In the genomic region with DNA sequence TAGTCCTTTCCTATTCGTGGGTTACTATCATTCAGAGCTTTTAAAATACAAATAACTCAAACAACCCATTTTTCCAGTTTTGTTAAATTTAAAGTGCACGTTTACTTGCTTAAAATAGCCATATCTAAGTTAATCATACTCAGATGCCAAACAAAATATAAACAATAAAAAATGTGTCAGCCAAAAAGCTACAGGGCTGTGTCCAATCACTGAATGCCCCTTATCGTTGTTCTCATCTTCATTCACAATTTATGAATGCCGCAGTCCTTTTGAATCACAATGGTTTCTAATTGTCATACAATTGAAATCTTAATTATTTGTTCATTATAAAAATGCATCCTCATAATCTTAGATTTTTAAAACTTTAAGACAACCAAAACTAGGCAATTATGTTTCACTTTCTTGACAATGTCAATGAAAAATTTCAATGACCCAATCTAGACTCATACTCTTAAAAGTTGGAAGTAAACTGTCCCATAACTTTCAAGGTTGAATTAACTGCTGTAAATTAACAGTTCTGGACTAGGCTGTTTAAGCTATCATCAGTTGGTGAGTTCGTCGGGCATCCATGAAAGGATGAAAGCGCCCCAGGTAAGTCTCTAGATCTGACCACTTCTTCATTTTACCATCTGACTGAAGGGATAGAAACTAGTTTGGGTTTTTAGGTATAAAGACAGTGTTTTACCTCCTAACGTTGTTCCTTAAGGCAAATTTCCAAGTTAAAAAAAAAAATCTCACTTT, we compare ENCODE assay signal across 8 mouse cellular contexts.
DNase-seq lines count a peak whose midpoint lies in the region; ATAC-seq and TF ChIP-seq lines count a peak whose summit lies in the region.

No protein-coding gene starts in this region.

- no peak for ATAC-seq in lung, embryonic 14.5 days (ENCODE audit: insufficient read depth)
- no peak for ATAC-seq in forebrain, embryonic 12.5 days (ENCODE audit: low FRiP score)
- ATAC-seq in limb, embryonic 11.5 days (ENCODE audit: insufficient number of reproducible peaks, low FRiP score, low TSS enrichment, low read depth): no peak
- no peak for ATAC-seq in neural tube, embryonic 15.5 days (ENCODE audit: low FRiP score)

- peaks cover 15% of the 10 kb centered on the region for H3K4me1 ChIP-seq in lung, embryonic 14.5 days (ENCODE audit: insufficient read depth)
- H3K4me1 ChIP-seq in forebrain, embryonic 12.5 days: peaks cover 42% of the 10 kb centered on the region
- H3K4me1 ChIP-seq in limb, embryonic 11.5 days (ENCODE audit: control insufficient read depth, insufficient read depth, low read length): peaks cover 15% of the 10 kb centered on the region
- peaks cover 26% of the 10 kb centered on the region; the same call in 1 of the 2 replicates for H3K4me1 ChIP-seq in neural tube, embryonic 15.5 days

- H3K4me3 ChIP-seq in lung, embryonic 14.5 days (ENCODE audit: low read depth, low read length): peak overlapping the region; percentile 100
- H3K4me3 ChIP-seq in forebrain, embryonic 12.5 days (replicated peaks): peak overlapping the region; percentile 95
- peak overlapping the region; percentile 86 for H3K4me3 ChIP-seq in limb, embryonic 11.5 days (ENCODE audit: low read depth, low read length)
- H3K4me3 ChIP-seq in neural tube, embryonic 15.5 days (replicated peaks): peak overlapping the region; percentile 73

- peak; percentile 79 for DNase-seq in lung, embryonic 14.5 days
- DNase-seq in lung, postnatal 36 days: no peak
- DNase-seq in limb, embryonic 11.5 days (ENCODE audit: low spot score): peak; percentile 9
- no peak for DNase-seq in cerebellum, postnatal 25 days
- DNase-seq in cerebellum, adult 11 months: no peak
- no peak for DNase-seq in adrenal gland, adult 2 months

- 2% methylated on average over 8 of the region's 8 CpGs for whole genome bisulfite sequencing in lung, embryonic 14.5 days
- WGBS in forebrain, embryonic 12.5 days: 16% methylated on average over 8 of the region's 8 CpGs
- 34% methylated on average over 8 of the region's 8 CpGs for WGBS in limb, embryonic 11.5 days
- WGBS in neural tube, embryonic 15.5 days: 20% methylated on average over 8 of the region's 8 CpGs

- H3K9me3 ChIP-seq in lung, embryonic 14.5 days (ENCODE audit: low read depth, low read length): no peaks in the 10 kb centered on the region
- no peaks in the 10 kb centered on the region for H3K9me3 ChIP-seq in forebrain, embryonic 12.5 days
- H3K9me3 ChIP-seq in limb, embryonic 11.5 days (ENCODE audit: control insufficient read depth, low read length): no peaks in the 10 kb centered on the region
- H3K9me3 ChIP-seq in neural tube, embryonic 15.5 days (replicated peaks): no peaks in the 10 kb centered on the region

- peaks cover 14% of the 10 kb centered on the region for H3K36me3 ChIP-seq in lung, embryonic 14.5 days (ENCODE audit: insufficient read depth)
- peaks cover under 1% of the 10 kb centered on the region for H3K36me3 ChIP-seq in forebrain, embryonic 12.5 days (replicated peaks)
- H3K36me3 ChIP-seq in limb, embryonic 11.5 days (ENCODE audit: control insufficient read depth, insufficient read depth, low read length): no peaks in the 10 kb centered on the region
- H3K36me3 ChIP-seq in neural tube, embryonic 15.5 days: no peaks in the 10 kb centered on the region

- H3K4me2 ChIP-seq in lung, embryonic 14.5 days: peak overlapping the region; percentile 95
- H3K4me2 ChIP-seq in forebrain, embryonic 12.5 days: peak overlapping the region; percentile 95
- H3K4me2 ChIP-seq in limb, embryonic 11.5 days (ENCODE audit: low read depth, severe bottlenecking): peak overlapping the region; percentile 92
- peak overlapping the region; percentile 93 for H3K4me2 ChIP-seq in neural tube, embryonic 15.5 days

- no peak for TF ChIP-seq CTCF in lung, embryonic 14.5 days (IDR thresholded peaks at IDR 0.05; ENCODE audit: low read depth)

- peak overlapping the region; percentile 100 for H3K9ac ChIP-seq in lung, embryonic 14.5 days
- peak overlapping the region; percentile 97 for H3K9ac ChIP-seq in forebrain, embryonic 12.5 days
- H3K9ac ChIP-seq in limb, embryonic 11.5 days (ENCODE audit: low read length): peak overlapping the region; percentile 97
- peak overlapping the region; percentile 91 for H3K9ac ChIP-seq in neural tube, embryonic 15.5 days (replicated peaks)

- peak overlapping the region; percentile 100 for H3K27ac ChIP-seq in lung, embryonic 14.5 days (ENCODE audit: low read depth)
- peak overlapping the region; percentile 100 for H3K27ac ChIP-seq in forebrain, embryonic 12.5 days
- no peak overlapping the region for H3K27ac ChIP-seq in limb, embryonic 11.5 days (replicated peaks; ENCODE audit: low read depth, low read length)
- peak overlapping the region; percentile 98 for H3K27ac ChIP-seq in neural tube, embryonic 15.5 days (replicated peaks)

- no peaks in the 10 kb centered on the region for H3K27me3 ChIP-seq in lung, embryonic 14.5 days (ENCODE audit: insufficient read depth, low read length)
- no peaks in the 10 kb centered on the region for H3K27me3 ChIP-seq in forebrain, embryonic 12.5 days
- H3K27me3 ChIP-seq in limb, embryonic 11.5 days (ENCODE audit: control insufficient read depth, insufficient read depth, low read length): no peaks in the 10 kb centered on the region
- H3K27me3 ChIP-seq in neural tube, embryonic 15.5 days (replicated peaks): no peaks in the 10 kb centered on the region

Comparison
In these comparisons a context has a peak if more than half of its experiments do, and no peak if none do; other contexts are left out.
1. DNase-seq: peak in lung, embryonic 14.5 days (single experiment) and limb, embryonic 11.5 days (single experiment); none in lung, postnatal 36 days (single experiment), cerebellum, postnatal 25 days (0 of 2), cerebellum, adult 11 months (single experiment) and adrenal gland, adult 2 months (single experiment).
2. Peak in every context shown above with its lines, with median percentiles within 50 percentile points of each other: H3K4me2 ChIP-seq, H3K4me3 ChIP-seq and H3K9ac ChIP-seq.